Mouse (Mus musculus) urinary bladder, postnatal 25 days (tissue): ENCODE data around the gene Ndrg4.

Experiments used
- DNase-seq: peaks from one replicate; pipeline ENCODE4 v3.0.0; 2022; ENCODE audit warnings: low spot score

Gene Ndrg4

GRCm38 (mm10) chr8:95716546-95717335, 40.0 kb downstream of the Ndrg4 start:
- no peak for DNase-seq

GRCm38 (mm10) chr8:95727625-95728024, 50.8 kb downstream of the Ndrg4 start:
- no peak for DNase-seq

DNA sequence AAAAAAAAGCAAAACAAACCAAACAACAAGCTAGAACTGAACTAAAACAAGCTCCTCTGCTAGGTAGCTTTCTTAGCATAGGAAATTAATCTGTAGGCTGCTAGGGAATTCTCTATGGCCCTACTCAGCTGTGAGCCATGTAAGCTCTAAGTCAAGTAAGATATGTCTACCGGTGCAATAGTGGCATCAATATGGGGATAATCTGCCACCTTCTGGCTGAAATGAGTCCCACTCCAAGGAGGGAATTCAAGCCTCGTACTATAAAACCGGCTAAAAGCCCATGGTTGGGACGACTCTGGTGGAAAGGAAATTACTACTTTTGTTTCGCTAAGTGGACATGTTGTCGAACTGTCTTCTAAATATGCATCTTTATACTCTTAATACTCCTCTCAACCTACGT, 61.8 kb downstream of the Ndrg4 start:
- DNase-seq = no peak

GRCm38 (mm10) chr8:95741732-95742131, 65.0 kb downstream of the Ndrg4 start:
- no peak for DNase-seq

- no peak for DNase-seq
These were observed 71.2 kb downstream of the Ndrg4 start for GRCm38 (mm10) chr8:95748028-95748427.

DNA sequence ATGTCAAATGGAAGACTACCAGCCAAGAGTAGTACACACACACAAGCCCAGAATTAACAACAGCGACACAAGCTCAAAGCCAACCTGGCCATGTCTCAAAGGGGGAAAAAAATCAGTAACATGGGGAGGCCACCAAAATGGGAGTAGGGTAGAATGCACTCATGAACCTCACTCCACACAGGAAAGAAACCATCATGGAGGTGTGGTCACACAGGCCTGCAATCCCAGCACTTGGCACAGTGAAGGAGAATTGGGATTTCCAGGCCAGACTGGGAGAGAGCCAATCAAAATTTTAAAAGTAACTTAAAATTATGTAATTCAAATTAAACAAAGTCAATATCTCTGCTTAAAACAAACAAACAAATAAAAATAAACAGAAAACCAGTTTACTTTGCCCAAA, 75.1 kb downstream of the Ndrg4 start:
- DNase-seq = no peak

DNA sequence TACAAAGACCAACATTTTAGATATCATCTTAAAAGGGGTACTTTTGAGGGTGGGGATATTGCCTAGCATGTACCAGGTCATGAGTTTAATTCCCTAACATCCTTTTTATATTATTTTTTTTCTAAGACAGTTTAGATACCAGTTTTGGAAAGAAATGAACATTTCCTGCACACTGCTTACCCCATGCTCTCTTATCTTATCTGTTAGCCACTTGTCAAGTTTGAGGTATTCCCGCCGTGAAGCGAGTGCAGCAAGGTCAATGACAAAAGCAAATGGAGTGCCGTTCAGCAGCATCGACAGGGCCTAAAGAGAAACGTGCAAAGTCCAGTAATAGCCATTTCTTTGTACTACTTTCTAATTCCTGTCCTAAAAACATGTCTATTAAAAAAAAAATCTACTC, 83.5 kb downstream of the Ndrg4 start:
- no peak for DNase-seq

DNA sequence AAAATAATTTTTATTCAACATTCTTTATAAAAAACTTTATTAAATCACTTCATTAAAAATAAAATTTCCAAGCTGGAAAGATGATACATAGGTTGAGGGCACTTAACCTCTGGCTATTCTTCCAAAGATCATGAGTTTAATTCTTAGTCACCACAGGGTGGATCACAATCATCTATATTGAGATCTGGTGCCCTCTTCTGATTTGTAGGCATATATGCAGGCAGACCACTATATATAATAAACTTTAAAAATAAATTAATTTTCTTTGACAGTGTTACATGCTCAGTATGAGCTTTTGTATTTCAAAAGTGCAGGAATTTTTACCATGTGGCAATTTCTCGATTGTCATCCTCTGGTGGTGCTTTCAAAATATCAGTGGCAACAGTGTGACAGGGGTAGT, 87.4 kb downstream of the Ndrg4 start:
- DNase-seq = no peak
